In the genomic region with DNA sequence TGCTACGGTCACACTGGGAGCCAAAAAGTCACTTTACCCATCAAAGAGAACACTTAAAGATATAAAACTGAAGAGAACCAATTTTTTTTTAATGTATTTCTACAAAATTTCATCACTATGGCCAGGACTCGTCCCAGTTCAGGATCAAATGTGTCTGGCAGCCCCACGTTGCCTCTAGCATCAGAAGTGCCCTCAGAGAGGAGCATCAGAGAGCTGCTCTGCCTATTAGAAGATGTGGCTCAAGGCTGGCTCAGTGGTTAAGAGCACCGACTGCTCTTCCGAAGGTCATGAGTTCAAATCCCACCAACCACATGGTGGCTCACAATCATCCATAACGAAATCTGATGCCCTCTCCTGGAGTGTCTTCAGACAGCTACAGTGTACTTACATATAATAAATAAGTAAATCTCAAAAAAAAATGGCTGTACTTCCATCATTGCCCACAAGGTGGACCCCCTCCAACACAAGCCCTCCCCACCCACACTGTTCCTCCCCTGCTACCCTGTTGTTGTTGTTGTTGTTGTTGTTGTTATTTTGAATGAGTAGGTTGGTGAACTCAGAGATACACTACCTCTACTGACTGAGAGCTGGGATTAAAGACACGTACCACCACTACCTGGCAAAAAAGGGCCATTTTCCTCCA, we compare ENCODE assay signal across 8 mouse cellular contexts. TPM values are rescaled to one million over a fixed set of nuclear protein-coding genes. Genes with fewer than 3 reads are reported as not detected.
DNase-seq lines count a peak whose midpoint lies in the region; ATAC-seq and TF ChIP-seq lines count a peak whose summit lies in the region.

No protein-coding gene starts in this region.

- peak; percentile 29 for DNase-seq in gastrocnemius, postnatal 10 days
- DNase-seq in gastrocnemius, postnatal 25 days: no peak
- DNase-seq in 3134 (ENCODE audit: extremely low read depth, insufficient read length, low spot score) (peak; percentile 58), Patski (ENCODE audit: low read depth, low spot score) (no peak)
- peak; percentile 50 for DNase-seq in embryonic facial prominence, embryonic 10.5 days (ENCODE audit: low spot score)
- peak; percentile 50 for DNase-seq in limb, embryonic 10.5 days (ENCODE audit: low spot score)
- peak; percentile 89 for DNase-seq in naive thymus-derived CD4-positive, alpha-beta T cell, adult 2 months (ENCODE audit: low read depth)

- CTCF ChIA-PET in Patski (lab: Charles Lee): interaction anchor here (1.2 to 1.5 kb wide), 5 partner anchors 11 to 65 kb away, joined by 3 to 6 read pairs (median 4); no protein-coding TSS in a partner anchor

- H3K27me3 ChIP-seq in Patski: no peaks in the 10 kb centered on the region
- no peaks in the 10 kb centered on the region for H3K27me3 ChIP-seq in embryonic facial prominence, embryonic 10.5 days (replicated peaks; ENCODE audit: low read depth, poor library complexity, severe bottlenecking)
- H3K27me3 ChIP-seq in limb, embryonic 10.5 days (ENCODE audit: low read depth, poor library complexity, severe bottlenecking): no peaks in the 10 kb centered on the region

- H3K4me1 ChIP-seq in embryonic facial prominence, embryonic 10.5 days: peaks cover 20% of the 10 kb centered on the region
- peaks cover 17% of the 10 kb centered on the region for H3K4me1 ChIP-seq in limb, embryonic 10.5 days

- H3K4me3 ChIP-seq in embryonic facial prominence, embryonic 10.5 days: 0 out of 2 replicates have a peak overlapping the region, but pooled peaks have one; percentile 68
- no peak overlapping the region for H3K4me3 ChIP-seq in limb, embryonic 10.5 days

- peak; percentile 46 for TF ChIP-seq CTCF in Patski (IDR thresholded peaks at IDR 0.05)

- peaks cover 11% of the 10 kb centered on the region for H3K36me3 ChIP-seq in embryonic facial prominence, embryonic 10.5 days (replicated peaks)
- H3K36me3 ChIP-seq in limb, embryonic 10.5 days: peaks cover 10% of the 10 kb centered on the region; the same call in 1 of the 2 replicates

- H3K27ac ChIP-seq in embryonic facial prominence, embryonic 10.5 days (replicated peaks): no peak overlapping the region
- no peak overlapping the region for H3K27ac ChIP-seq in limb, embryonic 10.5 days

- no peaks in the 10 kb centered on the region for H3K9me3 ChIP-seq in embryonic facial prominence, embryonic 10.5 days
- no peaks in the 10 kb centered on the region for H3K9me3 ChIP-seq in limb, embryonic 10.5 days (replicated peaks)

- no peak for ATAC-seq in Patski
- no peak for ATAC-seq in megakaryocyte, adult 5-6 weeks (ENCODE audit: poor library complexity, severe bottlenecking)

- POLR2A ChIA-PET in Patski (lab: Charles Lee): no interaction called here

- WGBS in embryonic facial prominence, embryonic 10.5 days: 40% methylated on average over 7 of the region's 7 CpGs
- WGBS in limb, embryonic 10.5 days: 37% methylated on average over 7 of the region's 7 CpGs

- in situ Hi-C loops in Patski (cut with MboI; ENCODE audit: low pct_unique_long_range_greater_than_20kb): loop anchor here (5.0 kb wide), 1 partner anchor 43 kb away; no protein-coding TSS in a partner anchor

RNA-seq across cellular contexts. Expression of a gene that starts 1.3 kb away (rescaled TPM):
- 1 to 10 TPM; 4.6 to 6.2 TPM for total RNA-seq in gastrocnemius, postnatal 10 days (2021)
- total RNA-seq in gastrocnemius, postnatal 25 days (2021): 1 to 10 TPM in 1 of 2 experiments, under 1 TPM in 1; 0.51 to 1.3 TPM
- polyA plus RNA-seq in Patski (2021): 28.5 TPM
- 49.4 and 52.3 TPM in 2 replicates for polyA plus RNA-seq in embryonic facial prominence, embryonic 10.5 days (2016; fragmentation: Nextera tagmentation; extraction: Ambion mirVana)
- polyA plus RNA-seq in limb, embryonic 10.5 days (2016; fragmentation: Nextera tagmentation; extraction: Ambion mirVana): 42.7 and 46.3 TPM in 2 replicates
- total RNA-seq in megakaryocyte, adult 5-6 weeks (2015): 29.5 and 36.3 TPM in 2 replicates
- total RNA-seq in megakaryocyte, adult 5-6 weeks (2017): 37.9 and 50.2 TPM in 2 replicates

RNA-seq across cellular contexts. Expression of a gene that starts 12.9 kb away (rescaled TPM):
- total RNA-seq in gastrocnemius, postnatal 10 days (2021): 1 to 10 TPM in 1 of 2 experiments, under 1 TPM in 1; 0.86 to 1.2 TPM
- under 1 TPM; 0.19 to 0.49 TPM for total RNA-seq in gastrocnemius, postnatal 25 days (2021)
- 7.1 TPM for polyA plus RNA-seq in Patski (2021)
- 4.3 and 5.8 TPM in 2 replicates for polyA plus RNA-seq in embryonic facial prominence, embryonic 10.5 days (2016; fragmentation: Nextera tagmentation; extraction: Ambion mirVana)
- polyA plus RNA-seq in limb, embryonic 10.5 days (2016; fragmentation: Nextera tagmentation; extraction: Ambion mirVana): 2.0 TPM in 2 replicates
- 0.07 TPM in 1 of 2 replicates, not detected in the other for total RNA-seq in megakaryocyte, adult 5-6 weeks (2015)
- not detected in 2 replicates for total RNA-seq in megakaryocyte, adult 5-6 weeks (2017)

RNA-seq across cellular contexts. Expression of a gene that starts 53.9 kb away (rescaled TPM):
- total RNA-seq in gastrocnemius, postnatal 10 days (2021): 100 to 1,000 TPM; 144 to 157 TPM
- total RNA-seq in gastrocnemius, postnatal 25 days (2021): 100 to 1,000 TPM; 112 to 128 TPM
- polyA plus RNA-seq in Patski (2021): 232 TPM
- 141 and 144 TPM in 2 replicates for polyA plus RNA-seq in embryonic facial prominence, embryonic 10.5 days (2016; fragmentation: Nextera tagmentation; extraction: Ambion mirVana)
- polyA plus RNA-seq in limb, embryonic 10.5 days (2016; fragmentation: Nextera tagmentation; extraction: Ambion mirVana): 116 and 138 TPM in 2 replicates
- total RNA-seq in megakaryocyte, adult 5-6 weeks (2015): 68.3 and 86.8 TPM in 2 replicates
- 187 and 329 TPM in 2 replicates for total RNA-seq in megakaryocyte, adult 5-6 weeks (2017)

Comparison
In these comparisons a context has a peak if more than half of its experiments do, and no peak if none do; other contexts are left out.
1. DNase-seq: peak in gastrocnemius, postnatal 10 days (single experiment), 3134 (single experiment), embryonic facial prominence, embryonic 10.5 days (single experiment), limb, embryonic 10.5 days (single experiment) and naive thymus-derived CD4-positive, alpha-beta T cell, adult 2 months (single experiment); none in gastrocnemius, postnatal 25 days (single experiment) and Patski (single experiment).
2. RNA of a gene that starts 1.3 kb away (total RNA-seq): 29.5 to 50.2 TPM in megakaryocyte, adult 5-6 weeks; 4.6 to 6.2 TPM in gastrocnemius, postnatal 10 days and 0.51 to 1.3 TPM in gastrocnemius, postnatal 25 days; every median in the first group is over 4 times any median in the second.